Mouse (Mus musculus) brain, adult 2 months (tissue): ENCODE data around the gene Slc7a3.

Experiments
- DNase-seq: peaks from one replicate; pipeline ENCODE4 v3.0.0; 2011; ENCODE audit warnings: low read depth, low spot score

The Slc7a3 gene

GRCm38 (mm10) chrX:101085920-101086319, at the start of gene Slc7a3:
Slc7a3 (minus strand) TSS chrX:101086020.
- peak; percentile 5 for DNase-seq

- peak; percentile 73 for DNase-seq
Measured at GRCm38 (mm10) chrX:101131992-101132791, 46.4 kb upstream of the Slc7a3 start.

GRCm38 (mm10) chrX:101131001-101131400, 45.2 kb upstream of the Slc7a3 start:
- peak; percentile 85 for DNase-seq

- DNase-seq: no peak
Measured at GRCm38 (mm10) chrX:101128559-101128958, 42.7 kb upstream of the Slc7a3 start.

- no peak for DNase-seq
Measured at GRCm38 (mm10) chrX:101126977-101127376, 41.2 kb upstream of the Slc7a3 start.

- no peak for DNase-seq
Measured at GRCm38 (mm10) chrX:101126474-101126955, 40.7 kb upstream of the Slc7a3 start.

GRCm38 (mm10) chrX:101120546-101120945, 34.7 kb upstream of the Slc7a3 start:
- DNase-seq: peak; percentile 19

- peak; percentile 9 for DNase-seq
Measured at GRCm38 (mm10) chrX:101085211-101085610, 609 bp downstream of the Slc7a3 start.

GRCm38 (mm10) chrX:101084192-101084591, 1.6 kb downstream of the Slc7a3 start:
- DNase-seq: no peak

GRCm38 (mm10) chrX:101065245-101065644, 20.6 kb downstream of the Slc7a3 start:
- peak; percentile 12 for DNase-seq

GRCm38 (mm10) chrX:101063503-101063902, 22.3 kb downstream of the Slc7a3 start:
- DNase-seq: peak; percentile 24

GRCm38 (mm10) chrX:101059541-101059940, 26.3 kb downstream of the Slc7a3 start, which contains the start of gene Tex11:
Tex11 (minus strand) TSS chrX:101059667.
- DNase-seq: no peak
